Mouse (Mus musculus): ENCODE results near the gene Pabpn1l. TPM values are rescaled to one million over a fixed set of nuclear protein-coding genes. Genes with fewer than 3 reads are reported as not detected.

Pabpn1l gene
- polyA plus RNA-seq, 1 experiment from 2014 or later = not detected

GRCm38 (mm10) chr8:122626896-122627295 is 4.4 kb upstream of the Pabpn1l start:
- 89% methylated on average over 2 of the region's 2 CpGs for WGBS
- no peak overlapping the region for H3K27ac ChIP-seq
- H3K4me3 ChIP-seq (replicated peaks) = no peak overlapping the region
- no peaks in the 10 kb centered on the region for H3K27me3 ChIP-seq (replicated peaks)
- no peaks in the 10 kb centered on the region for H3K36me3 ChIP-seq
- H3K4me2 ChIP-seq (replicated peaks) = no peak overlapping the region
- no peak for ATAC-seq
- H3K9me3 ChIP-seq = no peaks in the 10 kb centered on the region
- H3K4me1 ChIP-seq (replicated peaks) = 0 out of 2 replicates have a peak, but pooled peaks cover 14% of the 10 kb centered on the region
- no peak overlapping the region for H3K9ac ChIP-seq

GRCm38 (mm10) chr8:122625811-122626210 is 3.3 kb upstream of the Pabpn1l start:
- no peak overlapping the region for H3K4me2 ChIP-seq (replicated peaks)
- no peaks in the 10 kb centered on the region for H3K36me3 ChIP-seq
- ATAC-seq = no peak
- 0 out of 2 replicates have a peak, but pooled peaks cover 14% of the 10 kb centered on the region for H3K4me1 ChIP-seq (replicated peaks)
- H3K27ac ChIP-seq = no peak overlapping the region
- H3K4me3 ChIP-seq (replicated peaks) = no peak overlapping the region
- 68% methylated on average over 9 of the region's 9 CpGs for WGBS
- no peaks in the 10 kb centered on the region for H3K27me3 ChIP-seq (replicated peaks)
- H3K9me3 ChIP-seq = no peaks in the 10 kb centered on the region
- H3K9ac ChIP-seq = no peak overlapping the region

GRCm38 (mm10) chr8:122624653-122625052 is 2.1 kb upstream of the Pabpn1l start:
- 74% methylated on average over 5 of the region's 5 CpGs for WGBS
- no peaks in the 10 kb centered on the region for H3K36me3 ChIP-seq
- ATAC-seq = no peak

GRCm38 (mm10) chr8:122623844-122624642 is 1.5 kb upstream of the Pabpn1l start:
- Histone ChIP-seq H3K27ac (no peak overlapping the region), H3K9ac (no peak overlapping the region), H3K9me3 (no peaks in the 10 kb centered on the region), H3K4me2 (replicated peaks) (no peak overlapping the region), H3K4me1 (replicated peaks) (0 out of 2 replicates have a peak, but pooled peaks cover 14% of the 10 kb centered on the region), H3K27me3 (replicated peaks) (no peaks in the 10 kb centered on the region), H3K4me3 (replicated peaks) (no peak overlapping the region), H3K36me3 (no peaks in the 10 kb centered on the region)
- ATAC-seq = no peak
- 89% methylated on average over 17 of the region's 17 CpGs for WGBS

More at GRCm38 (mm10) chr8:122624653-122625052, 2.1 kb upstream of the Pabpn1l start:
- 0 out of 2 replicates have a peak, but pooled peaks cover 14% of the 10 kb centered on the region for H3K4me1 ChIP-seq (replicated peaks)
- no peaks in the 10 kb centered on the region for H3K9me3 ChIP-seq
- no peaks in the 10 kb centered on the region for H3K27me3 ChIP-seq (replicated peaks)
- H3K4me2 ChIP-seq (replicated peaks) = no peak overlapping the region
- no peak overlapping the region for H3K27ac ChIP-seq
- H3K9ac ChIP-seq = no peak overlapping the region
- no peak overlapping the region for H3K4me3 ChIP-seq (replicated peaks)

GRCm38 (mm10) chr8:122620446-122620845 is 2.1 kb downstream of the Pabpn1l start:
- H3K9me3 ChIP-seq = no peaks in the 10 kb centered on the region
- no peak for ATAC-seq
- peaks cover 16% of the 10 kb centered on the region; the same call in 1 of the 2 replicates for H3K4me1 ChIP-seq (replicated peaks)
- WGBS = 27% methylated on average over 5 of the region's 5 CpGs
- no peak overlapping the region for H3K9ac ChIP-seq
- no peak overlapping the region for H3K4me2 ChIP-seq (replicated peaks)
- no peak overlapping the region for H3K27ac ChIP-seq
- no peaks in the 10 kb centered on the region for H3K27me3 ChIP-seq (replicated peaks)
- H3K4me3 ChIP-seq (replicated peaks) = no peak overlapping the region
- H3K36me3 ChIP-seq = no peaks in the 10 kb centered on the region

- 81% methylated on average over 6 of the region's 6 CpGs for WGBS
Observed at GRCm38 (mm10) chr8:122618660-122619378, 3.7 kb downstream of the Pabpn1l start.

GRCm38 (mm10) chr8:122617947-122618546 is 4.5 kb downstream of the Pabpn1l start:
- Histone ChIP-seq H3K9ac (no peak overlapping the region), H3K27ac (no peak overlapping the region), H3K27me3 (replicated peaks) (no peaks in the 10 kb centered on the region), H3K4me3 (replicated peaks) (no peak overlapping the region), H3K36me3 (peaks cover 2% of the 10 kb centered on the region; the same call in 1 of the 2 replicates), H3K4me1 (replicated peaks) (peaks cover 12% of the 10 kb centered on the region), H3K4me2 (replicated peaks) (peak overlapping the region; percentile 36; the same call in 1 of the 2 replicates), H3K9me3 (no peaks in the 10 kb centered on the region)
- peak; percentile 18; the same call in 1 of the 2 replicates for ATAC-seq
- WGBS = 26% methylated on average over 5 of the region's 7 CpGs

More at GRCm38 (mm10) chr8:122618660-122619378, 3.7 kb downstream of the Pabpn1l start:
- Histone ChIP-seq H3K27me3 (replicated peaks) (no peaks in the 10 kb centered on the region), H3K4me2 (replicated peaks) (no peak overlapping the region), H3K4me1 (replicated peaks) (peaks cover 12% of the 10 kb centered on the region; the same call in 1 of the 2 replicates), H3K9me3 (no peaks in the 10 kb centered on the region), H3K27ac (no peak overlapping the region), H3K36me3 (no peaks in the 10 kb centered on the region), H3K4me3 (replicated peaks) (no peak overlapping the region), H3K9ac (no peak overlapping the region)
- no peak for ATAC-seq

GRCm38 (mm10) chr8:122616181-122616905 is 6.2 kb downstream of the Pabpn1l start:
- WGBS = 66% methylated on average over 9 of the region's 9 CpGs
- peak overlapping the region; percentile 33; the same call in 1 of the 2 replicates for H3K27ac ChIP-seq

GRCm38 (mm10) chr8:122611295-122612133 is 11.0 kb downstream of the Pabpn1l start, which contains the start of the genes Galns and Trappc2l:
TSS of gene Galns (minus strand) at chr8:122611463.
TSS of gene Trappc2l (plus strand) at chr8:122611640.
- WGBS = under 1% methylated on average over 47 of the region's 57 CpGs
- peak; percentile 98 for ATAC-seq
- Histone ChIP-seq H3K4me3 (replicated peaks) (peak within 1 kb of the TSS; percentile 60), H3K9ac (peak within 1 kb of the TSS; percentile 72), H3K4me1 (replicated peaks) (peaks cover 21% of the 10 kb centered on the region), H3K27me3 (replicated peaks) (no peaks in the 10 kb centered on the region), H3K36me3 (peaks cover 2% of the 10 kb centered on the region; the same call in 1 of the 2 replicates), H3K4me2 (replicated peaks) (peak within 1 kb of the TSS; percentile 83), H3K9me3 (no peaks in the 10 kb centered on the region), H3K27ac (peak within 1 kb of the TSS; percentile 86)

More at GRCm38 (mm10) chr8:122616181-122616905, 6.2 kb downstream of the Pabpn1l start:
- ATAC-seq = no peak
- Histone ChIP-seq H3K36me3 (peaks cover 2% of the 10 kb centered on the region; the same call in 1 of the 2 replicates), H3K4me2 (replicated peaks) (no peak overlapping the region), H3K9ac (no peak overlapping the region), H3K9me3 (no peaks in the 10 kb centered on the region), H3K4me1 (replicated peaks) (peaks cover 18% of the 10 kb centered on the region), H3K27me3 (replicated peaks) (no peaks in the 10 kb centered on the region), H3K4me3 (replicated peaks) (no peak overlapping the region)

GRCm38 (mm10) chr8:122610612-122611277 is 11.8 kb downstream of the Pabpn1l start:
- peak; percentile 3 for ATAC-seq
- Histone ChIP-seq H3K4me2 (replicated peaks) (peak overlapping the region; percentile 83), H3K27me3 (replicated peaks) (no peaks in the 10 kb centered on the region), H3K27ac (peak overlapping the region; percentile 58; the same call in 1 of the 2 replicates), H3K9me3 (no peaks in the 10 kb centered on the region), H3K36me3 (peaks cover 2% of the 10 kb centered on the region; the same call in 1 of the 2 replicates), H3K9ac (peak overlapping the region; percentile 65), H3K4me3 (replicated peaks) (peak overlapping the region; percentile 60), H3K4me1 (replicated peaks) (peaks cover 20% of the 10 kb centered on the region)
- WGBS = 5% methylated on average over 20 of the region's 20 CpGs
